ENCODE assay signal across 8 mouse cellular contexts in genomic region chr3:27982436-27983017, GRCm38 (mm10). TPM values are rescaled to one million over a fixed set of nuclear protein-coding genes. Genes with fewer than 3 reads are reported as not detected.
A peak's percentile ranks its signal among the peaks of the same experiment; 100 is the strongest.
DNase-seq lines count a peak whose midpoint lies in the region; ATAC-seq and TF ChIP-seq lines count a peak whose summit lies in the region.

No protein-coding gene starts in this region.

- peak; percentile 67 for TF ChIP-seq CTCF in E14TG2a.4 (conservative IDR thresholded peaks at IDR 0.05; ENCODE audit: low read length)
- TF ChIP-seq CTCF in lung, adult 2 months (IDR thresholded peaks at IDR 0.05; ENCODE audit: insufficient read depth, low read length): peak; percentile 57

- WGBS in forebrain, embryonic 12.5 days: 45% methylated on average over 7 of the region's 7 CpGs
- WGBS in heart, embryonic 15.5 days: 35% methylated on average over 7 of the region's 7 CpGs
- WGBS in lung, adult 2 months: 41% methylated on average over 7 of the region's 7 CpGs

- no peak overlapping the region for H3K4me2 ChIP-seq in forebrain, embryonic 12.5 days
- H3K4me2 ChIP-seq in heart, embryonic 15.5 days: no peak overlapping the region

- no peaks in the 10 kb centered on the region for H3K9me3 ChIP-seq in E14TG2a.4 (ENCODE audit: low read length)
- H3K9me3 ChIP-seq in forebrain, embryonic 12.5 days: no peaks in the 10 kb centered on the region
- no peaks in the 10 kb centered on the region for H3K9me3 ChIP-seq in heart, embryonic 15.5 days (replicated peaks)

- no peak overlapping the region for H3K9ac ChIP-seq in forebrain, embryonic 12.5 days
- H3K9ac ChIP-seq in heart, embryonic 15.5 days: no peak overlapping the region

- H3K36me3 ChIP-seq in E14TG2a.4 (ENCODE audit: insufficient read depth, low read length): no peaks in the 10 kb centered on the region
- H3K36me3 ChIP-seq in forebrain, embryonic 12.5 days (replicated peaks): no peaks in the 10 kb centered on the region
- no peaks in the 10 kb centered on the region for H3K36me3 ChIP-seq in heart, embryonic 15.5 days

- peak; percentile 18 to 23 for DNase-seq in adrenal gland, postnatal 4 days (ENCODE audit: low spot score in 2 of 2)
- peak; percentile 84 to 89 for DNase-seq in kidney, postnatal 4 days
- peak; percentile 78 for DNase-seq in lung, adult 2 months
- DNase-seq in retina, adult 2 months (ENCODE audit: low read depth, low spot score): peak; percentile 11
- DNase-seq in c-Kit-positive CD71-positive TER-119-positive erythroid progenitor cells, embryonic 14.5 days (ENCODE audit: low spot score): no peak

- peak; percentile 59; the same call in 1 of the 2 replicates for ATAC-seq in forebrain, embryonic 12.5 days (ENCODE audit: low FRiP score)
- ATAC-seq in heart, embryonic 15.5 days (replicated peaks; ENCODE audit: insufficient number of reproducible peaks, insufficient read depth, low FRiP score, low read depth): peak; percentile 23; the same call in 1 of the 2 replicates

- H3K4me1 ChIP-seq in E14TG2a.4 (replicated peaks; ENCODE audit: low read depth, low read length): peaks cover 9% of the 10 kb centered on the region; the same call in 1 of the 2 replicates
- H3K4me1 ChIP-seq in forebrain, embryonic 12.5 days: peaks cover 14% of the 10 kb centered on the region
- H3K4me1 ChIP-seq in heart, embryonic 15.5 days (replicated peaks): peaks cover 14% of the 10 kb centered on the region
- peaks cover 3% of the 10 kb centered on the region for H3K4me1 ChIP-seq in lung, adult 2 months (ENCODE audit: control insufficient read depth, insufficient read depth, low read length)

- H3K27me3 ChIP-seq in E14TG2a.4 (ENCODE audit: insufficient read depth, low read length): no peaks in the 10 kb centered on the region
- H3K27me3 ChIP-seq in forebrain, embryonic 12.5 days: no peaks in the 10 kb centered on the region
- no peaks in the 10 kb centered on the region for H3K27me3 ChIP-seq in heart, embryonic 15.5 days

- no peak overlapping the region for H3K27ac ChIP-seq in forebrain, embryonic 12.5 days
- no peak overlapping the region; the same call in 1 of the 2 replicates for H3K27ac ChIP-seq in heart, embryonic 15.5 days

- no peak for TF ChIP-seq POLR2A in lung, adult 2 months (IDR thresholded peaks at IDR 0.05; ENCODE audit: borderline replicate concordance, extremely low read depth, low read depth, low read length)

- H3K4me3 ChIP-seq in E14TG2a.4 (replicated peaks; ENCODE audit: low read length): no peak overlapping the region
- no peak overlapping the region for H3K4me3 ChIP-seq in forebrain, embryonic 12.5 days (replicated peaks)
- no peak overlapping the region for H3K4me3 ChIP-seq in heart, embryonic 15.5 days
- no peak overlapping the region for H3K4me3 ChIP-seq in lung, adult 2 months (replicated peaks; ENCODE audit: extremely low read depth, low read depth, low read length)

RNA-seq across cellular contexts. Expression of gene Pld1, which starts 44.0 kb away (rescaled TPM):
- total RNA-seq in adrenal gland, postnatal 4 days (2021): 10 to 100 TPM; 11.9 to 13.7 TPM
- 4.1 TPM in 2 replicates for polyA plus RNA-seq in forebrain, embryonic 12.5 days (2016; fragmentation: Nextera tagmentation; extraction: Ambion mirVana)
- polyA plus RNA-seq in heart, embryonic 15.5 days (2015; fragmentation: Nextera tagmentation; extraction: Ambion mirVana): 6.8 and 7.2 TPM in 2 replicates
- polyA plus RNA-seq in lung, adult 2 months (2012; rRNA removed): 5.9 and 9.0 TPM in 2 replicates
